Mouse (Mus musculus): ENCODE results near the gene Olfr693.

DNA sequence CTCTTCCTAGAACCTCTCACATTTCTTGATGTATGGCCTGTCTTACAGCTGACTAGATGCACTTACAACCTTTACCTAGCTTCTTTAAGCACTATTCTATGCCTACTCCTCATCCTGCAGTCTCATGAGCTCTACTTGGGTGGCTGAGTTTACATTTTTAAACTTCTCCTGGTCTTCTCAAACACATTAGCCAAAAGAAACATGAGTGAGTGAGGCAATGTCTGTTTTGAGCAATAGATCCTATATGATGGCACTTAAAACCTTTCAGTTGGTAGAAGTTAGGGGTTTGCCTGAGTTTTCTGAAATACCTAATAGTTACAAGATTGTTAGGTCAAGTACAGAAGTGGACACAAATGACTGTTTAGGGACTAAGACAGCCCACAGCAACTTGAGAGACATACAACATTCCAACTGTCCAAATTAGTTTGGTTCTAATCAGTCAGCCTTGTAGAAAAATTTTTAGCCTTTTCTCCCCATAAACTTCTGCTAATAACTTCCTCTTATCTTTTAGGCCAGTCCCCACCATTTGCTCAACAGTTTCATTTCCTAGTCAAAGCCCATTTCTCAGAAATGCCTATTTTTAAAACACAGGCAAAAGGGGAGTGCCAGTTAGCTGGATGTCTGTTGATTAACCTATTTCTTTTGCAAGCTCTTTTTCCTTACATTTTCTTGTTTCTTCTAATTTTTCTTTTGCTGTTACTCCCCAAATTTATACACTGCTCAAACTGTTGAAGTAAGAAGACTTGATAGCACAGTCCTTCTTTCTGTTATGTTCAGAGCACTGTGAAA, 28.6 kb downstream of the Olfr693 start:
- TF ChIP-seq CTCF (IDR thresholded peaks at IDR 0.05; ENCODE audit: borderline replicate concordance, insufficient read depth, low read length) (no peak), POLR2A (IDR thresholded peaks at IDR 0.05; ENCODE audit: low read depth, low read length) (no peak)
